Mouse (Mus musculus) adrenal gland, postnatal 36 days (tissue): Measurements from ENCODE around the gene Cadps2. TPM values are rescaled to one million over a fixed set of nuclear protein-coding genes. Genes with fewer than 3 reads are reported as not detected.
A peak's percentile ranks its signal among the peaks of the same experiment; 100 is the strongest.

Experiments used
- DNase-seq, 2 experiments: peaks; one replicate each; pipeline ENCODE4 v3.0.0; 2021; ENCODE audit warnings: mixed read lengths in 1 of 2
- total RNA-seq, 2 experiments: library from RNA; stranded (reverse); gene quantifications; 2 replicates each; pipeline ENCODE4 v1.2.3; 2021

The Cadps2 gene
- total RNA-seq, 2 experiments from 2014 or later, result 1.8 to 9.1 TPM

GRCm38 (mm10) chr6:23252196-23253135 is 586.8 kb downstream of the Cadps2 start:
- no peak for DNase-seq

GRCm38 (mm10) chr6:23251431-23251830 is 587.8 kb downstream of the Cadps2 start:
- DNase-seq, result no peak

- no peak for DNase-seq
These were observed 588.8 kb downstream of the Cadps2 start for GRCm38 (mm10) chr6:23250288-23250955.

- DNase-seq, result no peak
These were observed 589.5 kb downstream of the Cadps2 start for GRCm38 (mm10) chr6:23249616-23250287.

- DNase-seq, result no peak
These were observed 590.2 kb downstream of the Cadps2 start for GRCm38 (mm10) chr6:23249053-23249401.

GRCm38 (mm10) chr6:23248313-23249052 is 590.7 kb downstream of the Cadps2 start, which contains the start of gene Fezf1:
Gene Fezf1 (minus strand): TSS chr6:23248362.
- DNase-seq, result no peak

GRCm38 (mm10) chr6:23247512-23248312 is 591.5 kb downstream of the Cadps2 start:
- no peak for DNase-seq

- no peak for DNase-seq
These were observed 592.3 kb downstream of the Cadps2 start for GRCm38 (mm10) chr6:23246790-23247511.

- no peak for DNase-seq
These were observed 593.0 kb downstream of the Cadps2 start for GRCm38 (mm10) chr6:23246061-23246789.

- no peak for DNase-seq
These were observed 593.6 kb downstream of the Cadps2 start for GRCm38 (mm10) chr6:23245545-23246011.

- DNase-seq, result no peak
These were observed 594.1 kb downstream of the Cadps2 start for GRCm38 (mm10) chr6:23245121-23245520.

- DNase-seq, result peak; percentile 62 to 67
These were observed 595.1 kb downstream of the Cadps2 start for GRCm38 (mm10) chr6:23243821-23244760.

Other genes starting within 250 kb of the Cadps2 start
- gene Rnf133, start 189.1 kb downstream of the Cadps2 start, total RNA-seq, result not detected
- gene Rnf148, start 184.3 kb downstream of the Cadps2 start, total RNA-seq, result not detected
- gene Tas2r118, start 130.6 kb upstream of the Cadps2 start, total RNA-seq, result not detected